Mouse (Mus musculus) E14TG2a.4 (cell line): ENCODE measurements around the gene Ank2.

Experiments used
- H3K27me3 ChIP-seq: 2 replicates; pipeline ENCODE4 v1.6.1; 2014; ENCODE audit warnings: low read length, control low read depth; ENCODE audit not compliant: insufficient read depth
- H3K36me3 ChIP-seq: 2 replicates; pipeline ENCODE4 v1.6.1; 2014; ENCODE audit warnings: low read length, control low read depth; ENCODE audit not compliant: insufficient read depth
- H3K4me1 ChIP-seq: replicated peaks from 2 replicates; pipeline ENCODE4 v1.6.1; 2014; ENCODE audit warnings: low read depth, low read length, control low read depth
- H3K4me3 ChIP-seq: replicated peaks from 2 replicates; pipeline ENCODE4 v1.5.1; 2014; ENCODE audit warnings: mild to moderate bottlenecking, low read length
- H3K9me3 ChIP-seq: 2 replicates; pipeline ENCODE4 v1.6.1; 2014; ENCODE audit warnings: low read length, control low read depth
- CTCF ChIP-seq: conservative IDR thresholded peaks from 2 replicates; pipeline ENCODE4 v1.5.1; 2014; ENCODE audit warnings: low read length
- NANOG ChIP-seq: IDR thresholded peaks from 2 replicates; pipeline ENCODE4 v1.6.1; 2014; ENCODE audit warnings: borderline replicate concordance, low read length, mixed read lengths
- POU5F1 ChIP-seq: IDR thresholded peaks from 2 replicates; pipeline ENCODE4 v1.6.1; 2014; ENCODE audit warnings: low read length, borderline replicate concordance

The Ank2 gene

DNA sequence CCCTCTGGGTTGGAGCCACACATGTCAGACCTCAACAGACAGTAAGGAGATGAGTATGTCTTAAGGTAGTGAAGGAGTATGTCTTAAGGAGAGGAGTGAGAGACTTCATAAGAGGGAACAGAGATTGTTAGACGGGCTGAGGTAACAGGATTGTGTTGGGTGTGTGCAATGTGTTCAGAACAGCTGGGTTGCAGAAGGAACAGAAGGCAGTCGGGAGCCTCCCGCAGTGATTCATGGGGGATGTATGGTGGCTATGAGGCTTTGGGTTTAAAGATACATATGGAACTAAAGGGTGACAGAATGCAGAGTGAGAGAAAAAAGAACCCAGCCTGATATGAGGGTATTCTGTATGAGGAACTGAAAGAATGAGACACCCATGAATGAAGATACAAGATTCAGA lies 464.2 kb downstream of the Ank2 start:
- Histone ChIP-seq H3K4me1 (0 out of 2 replicates have a peak, but pooled peaks cover 2% of the 10 kb centered on the region), H3K4me3 (no peak overlapping the region), H3K36me3 (no peaks in the 10 kb centered on the region), H3K9me3 (no peaks in the 10 kb centered on the region), H3K27me3 (no peaks in the 10 kb centered on the region)
- TF ChIP-seq NANOG (no peak), POU5F1 (no peak), CTCF (no peak)

DNA sequence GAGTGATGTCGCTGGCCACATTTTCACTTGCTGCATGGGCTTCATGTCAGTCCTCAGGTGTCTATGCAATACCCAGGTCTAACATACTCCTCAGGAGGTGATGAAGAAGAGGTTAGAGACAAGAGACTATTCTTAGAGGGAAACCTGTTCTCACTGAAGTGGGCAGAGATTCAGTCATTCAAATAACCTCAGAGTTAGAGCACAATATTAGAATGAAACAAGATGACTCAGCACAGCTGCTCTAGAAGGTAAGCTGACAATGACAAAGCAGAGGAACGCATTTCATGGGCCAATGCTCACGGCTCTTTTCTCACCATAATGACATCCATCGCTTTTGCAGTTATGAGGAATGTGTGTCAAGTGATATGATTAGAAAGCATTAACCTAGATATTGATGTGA lies 475.2 kb downstream of the Ank2 start:
- TF ChIP-seq POU5F1 (no peak), CTCF (no peak), NANOG (no peak)
- Histone ChIP-seq H3K9me3 (no peaks in the 10 kb centered on the region), H3K4me3 (no peak overlapping the region), H3K27me3 (no peaks in the 10 kb centered on the region), H3K36me3 (no peaks in the 10 kb centered on the region), H3K4me1 (peaks cover 3% of the 10 kb centered on the region; the same call in 1 of the 2 replicates)

DNA sequence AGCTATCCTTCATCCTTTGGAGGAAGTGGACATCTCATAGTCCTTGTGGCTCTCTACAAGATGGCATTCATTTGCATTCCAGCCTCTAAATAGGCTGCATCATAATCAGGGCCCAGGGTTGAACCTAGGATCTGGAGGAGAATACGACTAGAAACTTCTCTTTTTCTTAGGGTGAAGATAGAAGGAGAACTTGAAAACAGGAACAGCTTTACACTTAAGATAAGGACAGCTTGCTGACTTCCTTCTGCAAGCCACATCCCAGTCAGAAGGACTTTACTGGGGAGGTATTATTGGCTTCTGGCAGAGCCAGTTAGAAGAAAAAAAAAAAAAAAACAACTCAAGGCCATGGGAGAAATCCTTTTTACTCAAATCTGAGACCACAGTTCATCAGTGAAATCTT lies 479.0 kb downstream of the Ank2 start:
- peaks cover 3% of the 10 kb centered on the region; the same call in 1 of the 2 replicates for H3K4me1 ChIP-seq
- no peak overlapping the region for H3K4me3 ChIP-seq
- H3K36me3 ChIP-seq = no peaks in the 10 kb centered on the region
- TF ChIP-seq POU5F1 = no peak
- TF ChIP-seq CTCF = no peak
- no peak for TF ChIP-seq NANOG
- no peaks in the 10 kb centered on the region for H3K27me3 ChIP-seq
- H3K9me3 ChIP-seq = no peaks in the 10 kb centered on the region

DNA sequence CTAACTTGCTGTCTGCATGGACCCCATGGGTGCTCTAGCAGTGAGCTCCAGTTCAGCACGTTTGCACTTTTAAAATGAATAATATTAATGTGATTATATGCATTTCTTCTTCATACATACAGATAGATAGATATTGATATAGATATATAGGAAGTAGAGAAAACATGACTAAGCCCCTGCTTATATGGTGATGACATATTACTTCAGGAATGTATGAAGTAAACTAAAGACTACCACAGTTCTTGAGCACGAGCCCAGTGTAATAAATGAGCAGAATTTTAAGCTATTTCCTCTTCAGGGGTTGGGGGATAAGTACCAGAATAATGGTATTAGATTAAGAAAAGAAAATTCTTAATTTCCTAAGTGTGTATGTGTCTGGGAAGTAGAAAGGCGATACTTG lies 479.4 kb downstream of the Ank2 start:
- TF ChIP-seq NANOG = no peak
- TF ChIP-seq POU5F1 = no peak
- no peak for TF ChIP-seq CTCF

DNA sequence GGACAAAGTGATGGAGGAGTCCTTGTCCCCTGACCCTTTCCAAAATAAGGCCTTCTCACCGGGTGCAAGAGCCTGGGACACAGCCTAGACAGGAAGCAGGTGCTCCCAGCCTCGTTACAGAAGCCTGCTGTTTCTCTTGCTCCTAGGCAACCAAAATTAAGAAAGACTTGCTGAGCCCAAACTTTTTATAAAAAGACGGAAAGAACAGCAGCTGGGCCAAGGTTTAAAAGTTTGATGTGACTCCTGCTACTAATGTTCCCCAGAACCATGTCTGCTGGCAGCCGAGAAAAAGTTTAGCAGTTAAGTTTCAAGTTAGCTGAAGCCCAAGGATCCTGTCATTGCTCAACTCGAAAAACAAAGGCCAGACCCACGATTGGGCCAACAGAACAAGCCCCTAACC lies 480.0 kb downstream of the Ank2 start:
- TF ChIP-seq NANOG (no peak), CTCF (no peak), POU5F1 (no peak)
- Histone ChIP-seq H3K27me3 (no peaks in the 10 kb centered on the region), H3K4me1 (peaks cover 3% of the 10 kb centered on the region; the same call in 1 of the 2 replicates), H3K4me3 (no peak overlapping the region), H3K36me3 (no peaks in the 10 kb centered on the region), H3K9me3 (no peaks in the 10 kb centered on the region)

More for the DNA sequence above, 479.4 kb downstream of the Ank2 start:
- H3K9me3 ChIP-seq = no peaks in the 10 kb centered on the region
- no peaks in the 10 kb centered on the region for H3K36me3 ChIP-seq
- H3K4me1 ChIP-seq = peaks cover 3% of the 10 kb centered on the region; the same call in 1 of the 2 replicates
- no peaks in the 10 kb centered on the region for H3K27me3 ChIP-seq
- H3K4me3 ChIP-seq = no peak overlapping the region

DNA sequence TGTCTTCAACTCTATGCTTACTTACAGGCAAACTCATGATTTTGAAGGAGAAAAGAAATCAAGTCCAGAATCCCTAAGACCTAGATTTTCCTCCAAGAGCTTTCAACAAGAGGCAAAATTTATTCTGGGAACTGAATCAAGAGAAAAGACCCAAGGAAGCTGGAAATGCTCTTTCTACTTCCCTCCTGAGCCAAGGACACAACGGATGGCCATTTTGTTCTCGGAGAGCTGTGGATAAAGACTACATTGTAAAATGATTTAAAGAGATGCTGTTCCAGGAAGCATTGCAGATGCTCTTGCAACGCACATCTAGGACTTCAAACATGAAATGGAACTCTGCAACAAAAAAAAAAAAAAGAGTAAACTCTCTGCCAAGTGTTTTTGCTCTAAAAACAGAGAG lies 481.6 kb downstream of the Ank2 start:
- Histone ChIP-seq H3K9me3 (no peaks in the 10 kb centered on the region), H3K36me3 (no peaks in the 10 kb centered on the region)
- TF ChIP-seq POU5F1 (no peak), NANOG (no peak), CTCF (no peak)

DNA sequence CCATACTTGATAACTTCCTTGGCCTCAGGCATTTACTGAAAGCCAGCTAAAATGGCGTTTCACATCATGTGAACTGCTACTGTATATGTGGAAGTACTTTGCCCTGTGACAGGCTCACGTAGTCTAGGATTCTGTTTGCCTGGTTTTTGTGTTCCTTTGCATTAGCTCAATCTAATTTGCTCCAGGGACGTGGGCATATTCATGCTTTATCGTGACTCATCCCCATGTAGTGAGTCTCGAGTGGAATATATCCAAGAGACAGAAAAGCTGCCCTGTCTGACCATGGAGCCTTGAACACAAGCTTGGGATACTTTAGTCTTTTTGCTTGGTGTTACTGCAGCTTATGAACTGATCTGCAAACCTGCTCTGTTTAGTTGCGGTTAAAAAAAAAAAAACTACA lies 483.6 kb downstream of the Ank2 start:
- H3K27me3 ChIP-seq = no peaks in the 10 kb centered on the region
- no peaks in the 10 kb centered on the region for H3K36me3 ChIP-seq
- no peaks in the 10 kb centered on the region for H3K9me3 ChIP-seq
- H3K4me3 ChIP-seq = no peak overlapping the region
- H3K4me1 ChIP-seq = peaks cover under 1% of the 10 kb centered on the region; the same call in 1 of the 2 replicates
- TF ChIP-seq CTCF (no peak), NANOG (no peak), POU5F1 (no peak)

More for the DNA sequence above, 481.6 kb downstream of the Ank2 start:
- H3K4me3 ChIP-seq = no peak overlapping the region
- H3K27me3 ChIP-seq = no peaks in the 10 kb centered on the region
- H3K4me1 ChIP-seq = peaks cover 3% of the 10 kb centered on the region; the same call in 1 of the 2 replicates

DNA sequence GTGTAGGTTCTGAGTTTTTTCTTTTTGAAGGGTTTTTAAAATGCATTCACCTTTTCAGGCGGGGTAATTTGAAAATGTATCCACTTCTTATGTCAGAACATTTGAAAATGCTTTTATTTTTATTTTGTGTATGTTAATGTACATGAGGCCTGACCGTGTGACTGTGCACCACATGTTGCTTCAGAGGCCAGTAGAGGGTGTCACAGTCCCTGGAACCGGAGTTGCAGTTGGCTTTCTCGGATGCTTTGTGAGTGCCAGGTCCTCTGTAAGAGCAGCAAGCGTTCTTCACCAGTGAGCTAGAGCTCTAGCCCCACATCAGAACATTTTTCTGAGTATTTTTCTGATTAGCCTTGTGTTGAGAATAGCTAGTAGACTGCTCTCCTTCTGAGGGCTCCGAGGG lies 484.0 kb downstream of the Ank2 start:
- H3K4me3 ChIP-seq = no peak overlapping the region
- no peaks in the 10 kb centered on the region for H3K9me3 ChIP-seq
- TF ChIP-seq CTCF (no peak), NANOG (no peak), POU5F1 (no peak)
- no peaks in the 10 kb centered on the region for H3K36me3 ChIP-seq
- no peaks in the 10 kb centered on the region for H3K27me3 ChIP-seq
- H3K4me1 ChIP-seq = no peaks in the 10 kb centered on the region

DNA sequence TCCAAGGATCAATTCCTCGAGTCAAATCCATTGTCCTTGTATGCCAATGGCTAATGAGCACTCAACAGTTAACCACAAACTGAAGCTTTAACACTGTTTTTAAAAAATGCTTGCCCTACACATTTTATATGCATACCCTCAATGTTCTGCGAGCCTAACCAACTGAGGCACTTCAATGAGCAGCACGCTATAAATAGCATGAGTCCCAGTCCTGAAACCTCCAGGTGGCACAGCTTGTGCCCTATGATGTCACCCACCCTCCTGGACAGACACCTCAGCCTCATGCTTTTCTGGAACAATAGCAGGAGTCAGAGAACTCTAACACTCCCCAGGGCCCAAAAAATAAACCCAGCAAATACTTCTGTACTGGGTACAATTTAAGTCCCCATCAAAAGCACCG lies 485.2 kb downstream of the Ank2 start:
- no peak for TF ChIP-seq NANOG
- no peaks in the 10 kb centered on the region for H3K27me3 ChIP-seq
- no peaks in the 10 kb centered on the region for H3K4me1 ChIP-seq
- no peaks in the 10 kb centered on the region for H3K9me3 ChIP-seq
- H3K36me3 ChIP-seq = no peaks in the 10 kb centered on the region
- no peak overlapping the region for H3K4me3 ChIP-seq
